Mouse (Mus musculus): ENCODE data around the gene Bglap2.

- no peak for TF ChIP-seq CTCF (IDR thresholded peaks at IDR 0.05; ENCODE audit: borderline replicate concordance, extremely low read depth, insufficient read depth, insufficient read length)
- TF ChIP-seq POLR2A (IDR thresholded peaks at IDR 0.05; ENCODE audit: borderline replicate concordance, extremely low read depth, insufficient read depth, insufficient read length, poor library complexity, severe bottlenecking) = no peak
These were observed 34.1 kb upstream of the Bglap2 start for GRCm38 (mm10) chr3:88412636-88413035.
